In the genomic region with DNA sequence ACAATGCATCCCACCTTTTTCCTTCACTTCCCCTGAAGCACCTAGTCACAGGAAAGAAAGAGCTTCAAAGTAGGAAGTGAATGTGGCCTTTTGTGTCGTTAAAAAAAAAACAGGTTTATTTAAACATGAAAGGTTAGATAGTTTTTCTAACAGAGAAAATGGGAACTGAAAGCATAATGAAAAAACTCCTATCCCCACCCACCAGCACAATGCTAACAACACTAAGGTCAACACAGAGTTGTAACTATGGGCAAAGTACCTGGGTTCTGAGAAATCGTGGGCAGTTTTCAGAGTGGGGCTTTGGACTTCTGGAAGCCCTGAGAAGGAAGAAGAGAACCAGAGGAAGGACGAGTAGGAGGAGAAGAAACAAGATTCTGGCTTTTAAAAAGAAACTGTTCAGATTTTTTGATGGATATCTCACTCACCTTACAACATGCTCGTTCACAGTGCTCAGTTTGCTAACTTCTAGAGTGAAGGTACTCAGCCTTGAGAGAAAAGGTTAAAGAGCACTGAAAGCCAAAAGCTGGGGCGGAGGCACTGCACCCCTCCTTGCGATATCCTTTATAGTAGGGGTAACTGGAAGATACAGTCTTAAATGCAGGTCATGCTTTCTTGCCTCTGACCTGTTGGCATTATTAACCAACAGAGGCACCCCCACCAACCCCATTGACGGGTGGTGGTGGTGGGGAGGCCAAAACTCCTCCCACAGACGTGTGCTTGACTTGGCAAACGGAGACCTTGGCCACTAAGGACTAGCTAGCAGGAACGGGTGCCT, we compare ENCODE assay signal across 15 mouse cellular contexts. TPM values are rescaled to one million over a fixed set of nuclear protein-coding genes. Genes with fewer than 3 reads are reported as not detected.
DNase-seq lines count a peak whose midpoint lies in the region; ATAC-seq lines count a peak whose summit lies in the region.
"Had no signal": no experiment of that assay in that cellular context is flagged by ENCODE, and none has a peak within 500 bp of the region (broad histone marks: within the 10 kb centered on the region; RNA-seq: fewer than 3 reads in every experiment).

No protein-coding gene starts in this region.

- 69% methylated on average over 10 of the region's 10 CpGs for WGBS in forebrain, embryonic 12.5 days
- WGBS in forebrain, embryonic 11.5 days, result 69% methylated on average over 10 of the region's 10 CpGs
- WGBS in intestine, embryonic 15.5 days, result 59% methylated on average over 10 of the region's 10 CpGs

- H3K36me3 ChIP-seq in forebrain, embryonic 12.5 days (replicated peaks), result no peaks in the 10 kb centered on the region
- no peaks in the 10 kb centered on the region for H3K36me3 ChIP-seq in forebrain, embryonic 11.5 days (ENCODE audit: control insufficient read depth, insufficient read depth, low read length)
- H3K36me3 ChIP-seq in splenic B cell, adult 2 months (ENCODE audit: control insufficient read depth, insufficient read depth, low read length, poor library complexity, severe bottlenecking), result 0 out of 2 replicates have a peak, but pooled peaks cover 1% of the 10 kb centered on the region
- no peaks in the 10 kb centered on the region for H3K36me3 ChIP-seq in intestine, embryonic 15.5 days
- H3K36me3 ChIP-seq: neural tube, embryonic 15.5 days had no signal

- no peak for DNase-seq in forebrain, embryonic 11.5 days (ENCODE audit: low spot score)
- DNase-seq in ovary, postnatal 36 days (ENCODE audit: low spot score), result peak; percentile 19
- no peak for DNase-seq in ovary, postnatal 14 days (ENCODE audit: low spot score)
- DNase-seq in splenic B cell, adult 2 months (ENCODE audit: low read depth, low spot score), result peak; percentile 82
- no peak for DNase-seq in layer of hippocampus, postnatal 14 days (ENCODE audit: low spot score in 2 of 2)
- DNase-seq: cerebellum, adult 18-20 months; heart, postnatal 36 days; kidney, adult 11 months; lung, adult 18-20 months had no signal

- ATAC-seq in forebrain, embryonic 12.5 days (ENCODE audit: low FRiP score), result no peak
- ATAC-seq in forebrain, embryonic 11.5 days (replicated peaks; ENCODE audit: low FRiP score), result no peak
- ATAC-seq in common myeloid progenitor, adult 5-6 weeks (replicated peaks; ENCODE audit: low read depth, poor library complexity, severe bottlenecking), result peak; percentile 31
- no peak for ATAC-seq in intestine, embryonic 15.5 days
- ATAC-seq: Patski had no signal

- no peak overlapping the region for H3K4me3 ChIP-seq in forebrain, embryonic 12.5 days (replicated peaks)
- H3K4me3 ChIP-seq in forebrain, embryonic 11.5 days (ENCODE audit: low read depth, low read length), result no peak overlapping the region
- no peak overlapping the region for H3K4me3 ChIP-seq in intestine, embryonic 15.5 days (replicated peaks)
- H3K4me3 ChIP-seq: neural tube, embryonic 15.5 days had no signal

- H3K4me2 ChIP-seq in forebrain, embryonic 12.5 days, result no peak overlapping the region
- no peak overlapping the region for H3K4me2 ChIP-seq in forebrain, embryonic 11.5 days (ENCODE audit: low read depth, low read length, severe bottlenecking)
- no peak overlapping the region for H3K4me2 ChIP-seq in intestine, embryonic 15.5 days (replicated peaks)
- H3K4me2 ChIP-seq: midbrain, embryonic 11.5 days; neural tube, embryonic 15.5 days had no signal

- H3K27me3 ChIP-seq in forebrain, embryonic 12.5 days, result no peaks in the 10 kb centered on the region
- no peaks in the 10 kb centered on the region for H3K27me3 ChIP-seq in forebrain, embryonic 11.5 days (ENCODE audit: control insufficient read depth, insufficient read depth, low read length)
- H3K27me3 ChIP-seq in splenic B cell, adult 2 months (ENCODE audit: control insufficient read depth, insufficient read depth, low read length, poor library complexity, severe bottlenecking), result no peaks in the 10 kb centered on the region
- H3K27me3 ChIP-seq in intestine, embryonic 15.5 days (replicated peaks), result no peaks in the 10 kb centered on the region
- H3K27me3 ChIP-seq: neural tube, embryonic 15.5 days; Patski had no signal

- H3K9me3 ChIP-seq in forebrain, embryonic 12.5 days, result no peaks in the 10 kb centered on the region
- no peaks in the 10 kb centered on the region for H3K9me3 ChIP-seq in forebrain, embryonic 11.5 days (ENCODE audit: control insufficient read depth, low read length)
- H3K9me3 ChIP-seq in intestine, embryonic 15.5 days, result no peaks in the 10 kb centered on the region
- H3K9me3 ChIP-seq: neural tube, embryonic 15.5 days had no signal

- H3K9ac ChIP-seq in forebrain, embryonic 12.5 days, result no peak overlapping the region
- no peak overlapping the region for H3K9ac ChIP-seq in forebrain, embryonic 11.5 days (ENCODE audit: low read length)
- no peak overlapping the region for H3K9ac ChIP-seq in intestine, embryonic 15.5 days
- H3K9ac ChIP-seq: neural tube, embryonic 15.5 days had no signal

- peaks cover 62% of the 10 kb centered on the region for H3K4me1 ChIP-seq in forebrain, embryonic 12.5 days
- peaks cover 16% of the 10 kb centered on the region for H3K4me1 ChIP-seq in forebrain, embryonic 11.5 days (replicated peaks; ENCODE audit: control insufficient read depth, insufficient read depth, low read length)
- H3K4me1 ChIP-seq in intestine, embryonic 15.5 days (replicated peaks), result no peaks in the 10 kb centered on the region

- H3K27ac ChIP-seq in forebrain, embryonic 12.5 days, result peak overlapping the region; percentile 99
- H3K27ac ChIP-seq in forebrain, embryonic 11.5 days (ENCODE audit: low read depth, low read length), result no peak overlapping the region
- H3K27ac ChIP-seq in intestine, embryonic 15.5 days, result no peak overlapping the region
- H3K27ac ChIP-seq: neural tube, embryonic 15.5 days had no signal

RNA-seq across cellular contexts. Expression of a gene that starts 1.2 kb away (rescaled TPM):
- 69.2 and 75.3 TPM in 2 replicates for polyA plus RNA-seq in forebrain, embryonic 12.5 days (2016; fragmentation: Nextera tagmentation; extraction: Ambion mirVana)
- 59.2 and 60.7 TPM in 2 replicates for polyA plus RNA-seq in forebrain, embryonic 11.5 days (2014; fragmentation: Nextera tagmentation; extraction: Ambion mirVana)
- total RNA-seq in common myeloid progenitor, adult 5-6 weeks (2017), result 24.1 and 36.8 TPM in 2 replicates
- polyA plus RNA-seq in intestine, embryonic 15.5 days (2015; fragmentation: Nextera tagmentation; extraction: Ambion mirVana), result 19.3 and 20.6 TPM in 2 replicates
- 10 to 100 TPM; 37.0 to 40.1 TPM for total RNA-seq in layer of hippocampus, postnatal 14 days (2021)

Comparison
In these comparisons a context has a peak if more than half of its experiments do, and no peak if none do; other contexts are left out.
1. DNase-seq: peak in ovary, postnatal 36 days (single experiment) and splenic B cell, adult 2 months (single experiment); none in forebrain, embryonic 11.5 days (single experiment), ovary, postnatal 14 days (single experiment) and layer of hippocampus, postnatal 14 days (0 of 2).